Mouse (Mus musculus): ENCODE results near the gene Ear14.

Gene Ear14

DNA sequence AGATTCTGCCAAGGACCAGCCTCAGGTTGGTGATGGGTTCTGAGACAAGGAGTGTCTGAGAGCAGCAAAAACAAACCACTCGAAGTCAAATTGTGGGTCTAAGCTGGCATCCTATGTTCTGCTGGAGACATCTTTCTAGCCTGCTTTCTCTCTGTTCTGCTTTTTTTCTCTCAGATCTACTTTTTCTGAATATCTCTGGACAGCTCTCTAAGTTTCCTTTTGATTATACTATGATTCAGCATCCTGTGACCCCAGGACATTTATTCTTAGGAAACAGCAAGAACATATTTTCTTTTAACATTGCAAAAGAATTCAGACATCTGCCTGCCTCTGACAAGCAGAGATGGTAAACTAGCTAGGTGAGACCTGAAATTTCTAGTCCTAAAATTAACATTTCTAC, 50.4 kb downstream of the Ear14 start:
- DNase-seq (ENCODE audit: low spot score) = no peak
